Mouse (Mus musculus) heart, postnatal 0 days (tissue): ENCODE data around the gene Fbxo4.

Experiments
- CTCF ChIP-seq: IDR thresholded peaks from 2 replicates; pipeline ENCODE4 v1.5.1; 2016; ENCODE audit warnings: antibody characterized with exemption, control low read depth, low read depth
- EP300 ChIP-seq: IDR thresholded peaks from 2 replicates; pipeline ENCODE4 v1.6.1; 2016; ENCODE audit warnings: antibody characterized with exemption, low read depth

- TF ChIP-seq CTCF (no peak), EP300 (no peak)
These were observed 43.3 kb downstream of the Fbxo4 start for GRCm38 (mm10) chr15:3936056-3936455.
